Mouse (Mus musculus): ENCODE measurements at regions not wholly inside any gene's neighbourhood (a gene's known extent, or its start where the extent isn't known, plus 50 kb on each side); places are given as distances from the start of the nearest gene placed in this dataset.

- H3K9me3 ChIP-seq (ENCODE audit: control insufficient read depth, insufficient read depth, low read depth, low read length): no peaks in the 10 kb centered on the region
- no peak for TF ChIP-seq CHD2 (IDR thresholded peaks at IDR 0.05; ENCODE audit: low read depth, low read length)
- no peak for TF ChIP-seq ZC3H11A (IDR thresholded peaks at IDR 0.05; ENCODE audit: borderline replicate concordance, low read depth, low read length)
- TF ChIP-seq HCFC1 (IDR thresholded peaks at IDR 0.05; ENCODE audit: borderline replicate concordance, insufficient read depth, low read length): no peak
- no peak for TF ChIP-seq ZNF384 (IDR thresholded peaks at IDR 0.05; ENCODE audit: low read depth, low read length)
- TF ChIP-seq MAFK (IDR thresholded peaks at IDR 0.05; ENCODE audit: insufficient read depth, low read depth, low read length): no peak
- in situ Hi-C loops (cut with MboI; ENCODE audit: low sequenced_read_pairs in 2 of 2, unreplicated experiment in 2 of 2): no loop called here
Measured at GRCm38 (mm10) chr14:86254196-86254595, 886.8 kb downstream of the Diaph3 start.

DNA sequence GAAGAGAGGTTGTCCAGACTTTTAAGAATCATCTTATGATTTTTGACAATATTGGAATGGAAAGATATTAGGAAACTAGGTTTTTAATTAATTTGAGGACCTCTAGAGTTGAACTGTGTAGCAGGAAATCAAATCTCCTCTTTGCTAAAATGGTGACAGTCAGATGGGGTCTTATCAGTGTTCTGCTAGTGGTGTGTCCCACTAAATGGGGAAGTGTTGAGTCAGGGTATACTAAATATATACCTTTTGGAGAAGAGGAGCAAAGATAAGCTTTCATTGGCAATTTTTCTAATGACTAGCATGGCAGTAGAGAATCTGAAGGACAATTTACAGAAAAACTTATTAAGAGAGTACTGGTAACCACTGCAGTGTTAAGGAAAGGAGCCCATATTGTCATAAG lies 889.4 kb downstream of the Diaph3 start:
- no peak for TF ChIP-seq MAFK (IDR thresholded peaks at IDR 0.05; ENCODE audit: insufficient read depth, low read depth, low read length)
- TF ChIP-seq CHD2 (IDR thresholded peaks at IDR 0.05; ENCODE audit: low read depth, low read length): no peak
- no peak for TF ChIP-seq ZC3H11A (IDR thresholded peaks at IDR 0.05; ENCODE audit: borderline replicate concordance, low read depth, low read length)
- TF ChIP-seq HCFC1 (IDR thresholded peaks at IDR 0.05; ENCODE audit: borderline replicate concordance, insufficient read depth, low read length): no peak
- no peak for TF ChIP-seq ZNF384 (IDR thresholded peaks at IDR 0.05; ENCODE audit: low read depth, low read length)
- no peak for DNase-seq (ENCODE audit: low read depth, low spot score)
- H3K27ac ChIP-seq (ENCODE audit: insufficient read depth, low read depth, low read length, poor library complexity, severe bottlenecking): no peak overlapping the region
- H3K9me3 ChIP-seq (ENCODE audit: control insufficient read depth, insufficient read depth, low read depth, low read length): no peaks in the 10 kb centered on the region
- H3K4me1 ChIP-seq (ENCODE audit: control insufficient read depth in 2 of 2, insufficient read depth in 2 of 2, low read length in 2 of 2, poor library complexity in 1 of 2): no peaks in the 10 kb centered on the region
- H3K9ac ChIP-seq (ENCODE audit: insufficient read depth, low read depth, low read length, poor library complexity, severe bottlenecking): no peak overlapping the region
- H3K36me3 ChIP-seq (ENCODE audit: control insufficient read depth, insufficient read depth, low read length, poor library complexity, severe bottlenecking): no peaks in the 10 kb centered on the region
- H3K4me3 ChIP-seq (ENCODE audit: insufficient read depth in 1 of 2, low read depth in 1 of 2, low read length in 2 of 2, poor library complexity in 1 of 2, severe bottlenecking in 1 of 2): no peak overlapping the region
- in situ Hi-C loops (cut with MboI; ENCODE audit: low sequenced_read_pairs in 2 of 2, unreplicated experiment in 2 of 2): no loop called here

More at GRCm38 (mm10) chr14:86254196-86254595, 886.8 kb downstream of the Diaph3 start:
- Histone ChIP-seq H3K4me3 (ENCODE audit: insufficient read depth in 1 of 2, low read depth in 1 of 2, low read length in 2 of 2, poor library complexity in 1 of 2, severe bottlenecking in 1 of 2) (no peak overlapping the region), H3K27ac (ENCODE audit: insufficient read depth, low read depth, low read length, poor library complexity, severe bottlenecking) (no peak overlapping the region), H3K36me3 (ENCODE audit: control insufficient read depth, insufficient read depth, low read length, poor library complexity, severe bottlenecking) (no peaks in the 10 kb centered on the region), H3K4me1 (ENCODE audit: control insufficient read depth in 2 of 2, insufficient read depth in 2 of 2, low read length in 2 of 2, poor library complexity in 1 of 2) (no peaks in the 10 kb centered on the region), H3K9ac (ENCODE audit: insufficient read depth, low read depth, low read length, poor library complexity, severe bottlenecking) (no peak overlapping the region)
- DNase-seq (ENCODE audit: low read depth, low spot score): no peak

DNA sequence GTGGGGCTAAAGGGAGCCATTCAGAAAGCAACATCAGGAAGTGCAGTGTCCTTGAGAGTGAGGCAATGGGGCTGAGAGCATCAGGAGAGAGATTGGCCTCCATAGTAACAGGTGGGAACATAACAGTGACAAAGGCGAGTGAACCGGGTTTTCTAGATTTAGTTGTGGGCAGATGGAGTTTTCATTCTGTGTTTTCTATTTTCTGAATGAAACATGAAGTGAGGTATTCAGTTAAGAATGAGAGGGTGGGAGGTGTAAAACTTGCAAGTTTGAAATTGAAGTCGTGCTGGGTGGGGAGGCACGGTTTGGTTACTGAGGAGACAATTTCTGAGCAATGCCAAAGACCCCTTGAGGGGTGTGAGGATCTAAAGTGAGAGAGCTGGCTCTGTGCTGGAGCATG lies 893.3 kb downstream of the Diaph3 start:
- Histone ChIP-seq H3K9me3 (ENCODE audit: control insufficient read depth, insufficient read depth, low read depth, low read length) (no peaks in the 10 kb centered on the region), H3K4me3 (ENCODE audit: insufficient read depth in 1 of 2, low read depth in 1 of 2, low read length in 2 of 2, poor library complexity in 1 of 2, severe bottlenecking in 1 of 2) (no peak overlapping the region), H3K36me3 (ENCODE audit: control insufficient read depth, insufficient read depth, low read length, poor library complexity, severe bottlenecking) (no peaks in the 10 kb centered on the region), H3K9ac (ENCODE audit: insufficient read depth, low read depth, low read length, poor library complexity, severe bottlenecking) (no peak overlapping the region), H3K27ac (ENCODE audit: insufficient read depth, low read depth, low read length, poor library complexity, severe bottlenecking) (no peak overlapping the region), H3K4me1 (ENCODE audit: control insufficient read depth in 2 of 2, insufficient read depth in 2 of 2, low read length in 2 of 2, poor library complexity in 1 of 2) (no peaks in the 10 kb centered on the region)
- TF ChIP-seq CHD2 (IDR thresholded peaks at IDR 0.05; ENCODE audit: low read depth, low read length) (no peak), ZNF384 (IDR thresholded peaks at IDR 0.05; ENCODE audit: low read depth, low read length) (no peak), HCFC1 (IDR thresholded peaks at IDR 0.05; ENCODE audit: borderline replicate concordance, insufficient read depth, low read length) (no peak), MAFK (IDR thresholded peaks at IDR 0.05; ENCODE audit: insufficient read depth, low read depth, low read length) (no peak), ZC3H11A (IDR thresholded peaks at IDR 0.05; ENCODE audit: borderline replicate concordance, low read depth, low read length) (no peak)
- DNase-seq (ENCODE audit: low read depth, low spot score): no peak
- in situ Hi-C loops (cut with MboI; ENCODE audit: low sequenced_read_pairs in 2 of 2, unreplicated experiment in 2 of 2): no loop called here

DNA sequence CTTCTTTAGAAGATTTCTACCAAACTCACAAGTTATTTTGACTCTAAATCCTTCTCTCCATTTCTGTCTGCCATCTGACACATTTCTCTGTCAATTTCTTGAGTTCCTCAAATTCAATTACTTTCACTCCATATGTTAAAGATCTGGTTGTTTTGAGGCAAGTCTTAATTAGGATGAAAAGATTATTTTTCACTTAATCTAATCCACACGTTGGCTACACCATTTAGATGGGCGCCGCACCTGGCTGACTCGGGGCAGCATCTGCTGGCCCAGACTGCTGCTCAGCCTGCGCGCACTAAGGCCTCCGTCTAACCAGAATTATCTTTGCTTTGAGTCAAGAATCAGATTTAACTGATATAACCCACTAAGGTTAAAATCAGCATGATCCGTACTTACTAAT lies 894.3 kb downstream of the Diaph3 start:
- in situ Hi-C loops (cut with MboI; ENCODE audit: low sequenced_read_pairs in 2 of 2, unreplicated experiment in 2 of 2): no loop called here

DNA sequence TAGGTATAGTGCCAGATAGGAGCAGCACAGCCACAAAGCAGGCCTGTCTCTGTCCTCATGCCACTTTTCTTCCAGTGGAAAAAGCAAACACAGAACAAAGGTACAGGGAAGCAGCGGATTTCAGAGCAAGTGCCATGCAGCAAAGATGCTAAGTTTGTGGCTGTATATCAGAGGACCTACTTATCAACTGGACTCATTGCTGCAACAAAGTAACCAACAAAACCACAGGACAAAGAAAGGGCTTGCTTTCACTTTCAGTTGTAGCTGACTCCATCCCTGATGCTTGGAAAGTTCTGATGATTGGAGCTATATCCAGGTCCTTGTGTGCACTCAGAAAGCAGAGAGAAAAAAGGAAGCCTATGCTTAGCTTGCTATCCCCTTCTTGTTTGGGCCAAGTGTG lies 897.4 kb downstream of the Diaph3 start:
- H3K4me3 ChIP-seq (ENCODE audit: insufficient read depth in 1 of 2, low read depth in 1 of 2, low read length in 2 of 2, poor library complexity in 1 of 2, severe bottlenecking in 1 of 2): no peak overlapping the region
- no peaks in the 10 kb centered on the region for H3K36me3 ChIP-seq (ENCODE audit: control insufficient read depth, insufficient read depth, low read length, poor library complexity, severe bottlenecking)
- H3K4me1 ChIP-seq (ENCODE audit: control insufficient read depth in 2 of 2, insufficient read depth in 2 of 2, low read length in 2 of 2, poor library complexity in 1 of 2): no peaks in the 10 kb centered on the region
- no peak overlapping the region for H3K27ac ChIP-seq (ENCODE audit: insufficient read depth, low read depth, low read length, poor library complexity, severe bottlenecking)
- TF ChIP-seq CHD2 (IDR thresholded peaks at IDR 0.05; ENCODE audit: low read depth, low read length): no peak
- no peak for TF ChIP-seq HCFC1 (IDR thresholded peaks at IDR 0.05; ENCODE audit: borderline replicate concordance, insufficient read depth, low read length)
- TF ChIP-seq ZC3H11A (IDR thresholded peaks at IDR 0.05; ENCODE audit: borderline replicate concordance, low read depth, low read length): no peak
- TF ChIP-seq MAFK (IDR thresholded peaks at IDR 0.05; ENCODE audit: insufficient read depth, low read depth, low read length): no peak
- no peak for TF ChIP-seq ZNF384 (IDR thresholded peaks at IDR 0.05; ENCODE audit: low read depth, low read length)
- H3K9ac ChIP-seq (ENCODE audit: insufficient read depth, low read depth, low read length, poor library complexity, severe bottlenecking): no peak overlapping the region
- no peaks in the 10 kb centered on the region for H3K9me3 ChIP-seq (ENCODE audit: control insufficient read depth, insufficient read depth, low read depth, low read length)
- DNase-seq (ENCODE audit: low read depth, low spot score): no peak
- in situ Hi-C loops (cut with MboI; ENCODE audit: low sequenced_read_pairs in 2 of 2, unreplicated experiment in 2 of 2): no loop called here

More for the DNA sequence above, 894.3 kb downstream of the Diaph3 start:
- TF ChIP-seq CHD2 (IDR thresholded peaks at IDR 0.05; ENCODE audit: low read depth, low read length): no peak
- Histone ChIP-seq H3K4me1 (ENCODE audit: control insufficient read depth in 2 of 2, insufficient read depth in 2 of 2, low read length in 2 of 2, poor library complexity in 1 of 2) (no peaks in the 10 kb centered on the region), H3K9ac (ENCODE audit: insufficient read depth, low read depth, low read length, poor library complexity, severe bottlenecking) (no peak overlapping the region), H3K4me3 (ENCODE audit: insufficient read depth in 1 of 2, low read depth in 1 of 2, low read length in 2 of 2, poor library complexity in 1 of 2, severe bottlenecking in 1 of 2) (no peak overlapping the region), H3K27ac (ENCODE audit: insufficient read depth, low read depth, low read length, poor library complexity, severe bottlenecking) (no peak overlapping the region), H3K36me3 (ENCODE audit: control insufficient read depth, insufficient read depth, low read length, poor library complexity, severe bottlenecking) (no peaks in the 10 kb centered on the region), H3K9me3 (ENCODE audit: control insufficient read depth, insufficient read depth, low read depth, low read length) (no peaks in the 10 kb centered on the region)
- DNase-seq (ENCODE audit: low read depth, low spot score): no peak

All from ES-E14 (cell line).